In genomic region chr8:86600311-86600710, GRCm38 (mm10) we compare ENCODE assay signal across 16 mouse cellular contexts.
"Had no signal": no experiment of that assay in that cellular context is flagged by ENCODE, and none has a peak within 500 bp of the region (broad histone marks: within the 10 kb centered on the region; RNA-seq: fewer than 3 reads in every experiment).

No protein-coding gene starts in this region.

- H3K36me3 ChIP-seq: neural tube, embryonic 13.5 days; neural tube, embryonic 15.5 days; stomach, embryonic 15.5 days had no signal

- H3K4me2 ChIP-seq: neural tube, embryonic 13.5 days; neural tube, embryonic 15.5 days; stomach, embryonic 15.5 days had no signal

- DNase-seq: retina, postnatal 1 day; right cerebral cortex, adult 18-20 months; right cerebral cortex, postnatal 14 days; right cerebral cortex, postnatal 25 days; right cerebral cortex, postnatal 4 days; spleen, adult 18-20 months; thymus, adult 18-20 months; thymus, adult 2 months; thymus, postnatal 14 days; thymus, postnatal 25 days; thymus, postnatal 36 days; thymus, postnatal 4 days had no signal

- H3K4me3 ChIP-seq: neural tube, embryonic 13.5 days; neural tube, embryonic 15.5 days; stomach, embryonic 15.5 days had no signal

- H3K9ac ChIP-seq: neural tube, embryonic 13.5 days; neural tube, embryonic 15.5 days; stomach, embryonic 15.5 days had no signal

- H3K4me1 ChIP-seq: neural tube, embryonic 13.5 days; neural tube, embryonic 15.5 days; stomach, embryonic 15.5 days had no signal

- H3K27me3 ChIP-seq: neural tube, embryonic 13.5 days; neural tube, embryonic 15.5 days; stomach, embryonic 15.5 days had no signal

- H3K27ac ChIP-seq: neural tube, embryonic 13.5 days; neural tube, embryonic 15.5 days; stomach, embryonic 15.5 days; stomach, postnatal 0 days had no signal

- H3K9me3 ChIP-seq: neural tube, embryonic 13.5 days; neural tube, embryonic 15.5 days; stomach, embryonic 15.5 days had no signal
